Mouse (Mus musculus): ENCODE results near the gene 1700088E04Rik.

1700088E04Rik gene

GRCm38 (mm10) chr15:79140866-79141565 is at the start of gene 1700088E04Rik, which contains the start of gene Polr2f:
Gene 1700088E04Rik (minus strand): TSS chr15:79141253.
Gene Polr2f (plus strand): TSS chr15:79141009.
- DNase-seq (ENCODE audit: low read depth, low spot score): peak; percentile 97
- Histone ChIP-seq H3K36me3 (ENCODE audit: control insufficient read depth, insufficient read depth, low read length, poor library complexity, severe bottlenecking) (no peaks in the 10 kb centered on the region; the same call in 1 of the 2 replicates), H3K27me3 (ENCODE audit: control insufficient read depth, insufficient read depth, low read length, poor library complexity, severe bottlenecking) (no peaks in the 10 kb centered on the region)

- Histone ChIP-seq H3K36me3 (ENCODE audit: control insufficient read depth, insufficient read depth, low read length, poor library complexity, severe bottlenecking) (no peaks in the 10 kb centered on the region), H3K27me3 (ENCODE audit: control insufficient read depth, insufficient read depth, low read length, poor library complexity, severe bottlenecking) (no peaks in the 10 kb centered on the region)
- no peak for DNase-seq (ENCODE audit: low read depth, low spot score)
Measured at GRCm38 (mm10) chr15:79187819-79188218, 46.8 kb upstream of the 1700088E04Rik start.

- DNase-seq (ENCODE audit: low read depth, low spot score): no peak
- H3K36me3 ChIP-seq (ENCODE audit: control insufficient read depth, insufficient read depth, low read length, poor library complexity, severe bottlenecking): no peaks in the 10 kb centered on the region
- H3K27me3 ChIP-seq (ENCODE audit: control insufficient read depth, insufficient read depth, low read length, poor library complexity, severe bottlenecking): no peaks in the 10 kb centered on the region
Measured at GRCm38 (mm10) chr15:79185213-79185612, 44.2 kb upstream of the 1700088E04Rik start.

GRCm38 (mm10) chr15:79176905-79177304 is 35.9 kb upstream of the 1700088E04Rik start:
- no peak for DNase-seq (ENCODE audit: low read depth, low spot score)
- H3K36me3 ChIP-seq (ENCODE audit: control insufficient read depth, insufficient read depth, low read length, poor library complexity, severe bottlenecking): no peaks in the 10 kb centered on the region

GRCm38 (mm10) chr15:79166712-79167111 is 25.7 kb upstream of the 1700088E04Rik start:
- Histone ChIP-seq H3K27me3 (ENCODE audit: control insufficient read depth, insufficient read depth, low read length, poor library complexity, severe bottlenecking) (no peaks in the 10 kb centered on the region; the same call in 1 of the 2 replicates), H3K36me3 (ENCODE audit: control insufficient read depth, insufficient read depth, low read length, poor library complexity, severe bottlenecking) (no peaks in the 10 kb centered on the region)
- DNase-seq (ENCODE audit: low read depth, low spot score): no peak

More at GRCm38 (mm10) chr15:79176905-79177304, 35.9 kb upstream of the 1700088E04Rik start:
- H3K27me3 ChIP-seq (ENCODE audit: control insufficient read depth, insufficient read depth, low read length, poor library complexity, severe bottlenecking): 0 out of 2 replicates have a peak, but pooled peaks cover 1% of the 10 kb centered on the region

- DNase-seq (ENCODE audit: low read depth, low spot score): no peak
- Histone ChIP-seq H3K36me3 (ENCODE audit: control insufficient read depth, insufficient read depth, low read length, poor library complexity, severe bottlenecking) (no peaks in the 10 kb centered on the region), H3K27me3 (ENCODE audit: control insufficient read depth, insufficient read depth, low read length, poor library complexity, severe bottlenecking) (no peaks in the 10 kb centered on the region; the same call in 1 of the 2 replicates)
Measured at GRCm38 (mm10) chr15:79165140-79165539, 24.1 kb upstream of the 1700088E04Rik start, which contains the start of gene Sox10. Gene Sox10 (minus strand): TSS chr15:79165240.

GRCm38 (mm10) chr15:79164251-79164650 is 23.2 kb upstream of the 1700088E04Rik start:
- H3K36me3 ChIP-seq (ENCODE audit: control insufficient read depth, insufficient read depth, low read length, poor library complexity, severe bottlenecking): no peaks in the 10 kb centered on the region
- H3K27me3 ChIP-seq (ENCODE audit: control insufficient read depth, insufficient read depth, low read length, poor library complexity, severe bottlenecking): no peaks in the 10 kb centered on the region; the same call in 1 of the 2 replicates
- no peak for DNase-seq (ENCODE audit: low read depth, low spot score)

GRCm38 (mm10) chr15:79162822-79163221 is 21.8 kb upstream of the 1700088E04Rik start:
- H3K27me3 ChIP-seq (ENCODE audit: control insufficient read depth, insufficient read depth, low read length, poor library complexity, severe bottlenecking): no peaks in the 10 kb centered on the region; the same call in 1 of the 2 replicates
- DNase-seq (ENCODE audit: low read depth, low spot score): no peak
- no peaks in the 10 kb centered on the region for H3K36me3 ChIP-seq (ENCODE audit: control insufficient read depth, insufficient read depth, low read length, poor library complexity, severe bottlenecking)

- DNase-seq (ENCODE audit: low read depth, low spot score): no peak
- H3K36me3 ChIP-seq (ENCODE audit: control insufficient read depth, insufficient read depth, low read length, poor library complexity, severe bottlenecking): no peaks in the 10 kb centered on the region
- no peaks in the 10 kb centered on the region; the same call in 1 of the 2 replicates for H3K27me3 ChIP-seq (ENCODE audit: control insufficient read depth, insufficient read depth, low read length, poor library complexity, severe bottlenecking)
Measured at GRCm38 (mm10) chr15:79162301-79162700, 21.2 kb upstream of the 1700088E04Rik start.

GRCm38 (mm10) chr15:79155572-79155971 is 14.5 kb upstream of the 1700088E04Rik start:
- no peak for DNase-seq (ENCODE audit: low read depth, low spot score)
- Histone ChIP-seq H3K27me3 (ENCODE audit: control insufficient read depth, insufficient read depth, low read length, poor library complexity, severe bottlenecking) (no peaks in the 10 kb centered on the region), H3K36me3 (ENCODE audit: control insufficient read depth, insufficient read depth, low read length, poor library complexity, severe bottlenecking) (no peaks in the 10 kb centered on the region; the same call in 1 of the 2 replicates)

- no peaks in the 10 kb centered on the region for H3K27me3 ChIP-seq (ENCODE audit: control insufficient read depth, insufficient read depth, low read length, poor library complexity, severe bottlenecking)
- no peaks in the 10 kb centered on the region; the same call in 1 of the 2 replicates for H3K36me3 ChIP-seq (ENCODE audit: control insufficient read depth, insufficient read depth, low read length, poor library complexity, severe bottlenecking)
- DNase-seq (ENCODE audit: low read depth, low spot score): no peak
Measured at GRCm38 (mm10) chr15:79152709-79153108, 11.7 kb upstream of the 1700088E04Rik start.

GRCm38 (mm10) chr15:79151881-79152280 is 10.8 kb upstream of the 1700088E04Rik start:
- no peaks in the 10 kb centered on the region for H3K27me3 ChIP-seq (ENCODE audit: control insufficient read depth, insufficient read depth, low read length, poor library complexity, severe bottlenecking)
- no peaks in the 10 kb centered on the region; the same call in none of the 2 replicates for H3K36me3 ChIP-seq (ENCODE audit: control insufficient read depth, insufficient read depth, low read length, poor library complexity, severe bottlenecking)
- no peak for DNase-seq (ENCODE audit: low read depth, low spot score)

- no peaks in the 10 kb centered on the region; the same call in none of the 2 replicates for H3K36me3 ChIP-seq (ENCODE audit: control insufficient read depth, insufficient read depth, low read length, poor library complexity, severe bottlenecking)
- peak; percentile 84 for DNase-seq (ENCODE audit: low read depth, low spot score)
- no peaks in the 10 kb centered on the region for H3K27me3 ChIP-seq (ENCODE audit: control insufficient read depth, insufficient read depth, low read length, poor library complexity, severe bottlenecking)
Measured at GRCm38 (mm10) chr15:79148533-79148932, 7.5 kb upstream of the 1700088E04Rik start.

GRCm38 (mm10) chr15:79145522-79145921 is 4.5 kb upstream of the 1700088E04Rik start:
- no peaks in the 10 kb centered on the region for H3K27me3 ChIP-seq (ENCODE audit: control insufficient read depth, insufficient read depth, low read length, poor library complexity, severe bottlenecking)
- H3K36me3 ChIP-seq (ENCODE audit: control insufficient read depth, insufficient read depth, low read length, poor library complexity, severe bottlenecking): no peaks in the 10 kb centered on the region; the same call in none of the 2 replicates
- no peak for DNase-seq (ENCODE audit: low read depth, low spot score)

GRCm38 (mm10) chr15:79144021-79144420 is 3.0 kb upstream of the 1700088E04Rik start:
- no peaks in the 10 kb centered on the region; the same call in none of the 2 replicates for H3K36me3 ChIP-seq (ENCODE audit: control insufficient read depth, insufficient read depth, low read length, poor library complexity, severe bottlenecking)
- no peak for DNase-seq (ENCODE audit: low read depth, low spot score)
- no peaks in the 10 kb centered on the region for H3K27me3 ChIP-seq (ENCODE audit: control insufficient read depth, insufficient read depth, low read length, poor library complexity, severe bottlenecking)

All from splenic B cell, adult 2 months (primary cell).